Mouse (Mus musculus) forebrain, postnatal 0 days (tissue): ENCODE measurements around the gene Gal3st4. TPM values are rescaled to one million over a fixed set of nuclear protein-coding genes. Genes with fewer than 3 reads are reported as not detected.

ENCODE experiments used
- ATAC-seq: fragments of 200-750 bp; cut with Nextera tagmentation; 2 replicates; pipeline ENCODE4 v1.8.0; 2017; ENCODE audit warnings: mild to moderate bottlenecking, moderate library complexity
- DNase-seq: peaks from one replicate; pipeline ENCODE4 v3.0.0-alpha.2; 2015
- H3K27ac ChIP-seq: fragments of 300-500 bp; sonication (generic); 2 replicates; pipeline ENCODE4 v1.5.1; 2014; ENCODE audit warnings: low read depth, mild to moderate bottlenecking, antibody characterized with exemption, low read length, moderate library complexity, mixed read lengths
- H3K27me3 ChIP-seq: fragments of 300-500 bp; sonication (generic); 2 replicates; pipeline ENCODE4 v1.6.1; 2014; ENCODE audit warnings: mild to moderate bottlenecking, low read length, mixed read lengths; ENCODE audit not compliant: insufficient read depth
- H3K36me3 ChIP-seq: fragments of 300-500 bp; sonication (generic); 2 replicates; pipeline ENCODE4 v1.6.1; 2014; ENCODE audit warnings: mild to moderate bottlenecking, moderate library complexity; ENCODE audit not compliant: insufficient read depth
- H3K4me1 ChIP-seq: fragments of 300-500 bp; sonication (generic); 2 replicates; pipeline ENCODE4 v1.6.1; 2014; ENCODE audit warnings: antibody characterized with exemption; ENCODE audit not compliant: insufficient read depth
- H3K4me2 ChIP-seq: fragments of 300-500 bp; sonication (generic); 2 replicates; pipeline ENCODE4 v1.6.1; 2014; ENCODE audit warnings: low read depth, mild to moderate bottlenecking, moderate library complexity
- H3K4me3 ChIP-seq: fragments of 300-500 bp; sonication (generic); 2 replicates; pipeline ENCODE4 v1.5.1; 2014; ENCODE audit warnings: low read depth, low read length, mixed read lengths
- H3K9ac ChIP-seq: fragments of 300-500 bp; sonication (generic); 2 replicates; pipeline ENCODE4 v1.6.1; 2014; ENCODE audit warnings: mild to moderate bottlenecking
- H3K9me3 ChIP-seq: fragments of 300-500 bp; sonication (generic); 2 replicates; pipeline ENCODE4 v1.6.1; 2016; ENCODE audit warnings: low read length
- CTCF ChIP-seq: sonication (generic); IDR thresholded peaks from 2 replicates; pipeline ENCODE4 v1.5.1; 2016; ENCODE audit warnings: antibody characterized with exemption, control low read depth, low read depth
- WGBS: fragments of 180-500 bp; shearing (Covaris S2); extraction: QIAGEN DNeasy Blood & Tissue Kit; methylation state at CpG from one replicate; pipeline ENCODE4 v1.1.7; 2014; 5-methylcytosine and 5-hydroxymethylcytosine counted together
- polyA plus RNA-seq: library from polyadenylated mRNA; unstranded; fragments of >200 nt; fragmentation: Nextera tagmentation; extraction: Ambion mirVana; gene quantifications from 2 replicates; pipeline ENCODE4 v1.2.1, GENCODE M21; 2015
- total RNA-seq: library from RNA; depleted of rRNA; stranded (reverse); fragments of >200 nt; gene quantifications from 2 replicates; pipeline ENCODE4 v1.2.3, GENCODE M21; 2014

Gal3st4 gene
- total and polyA plus RNA-seq, 2 experiments from 2014 or later, result 0.57 to 1.5 TPM

DNA sequence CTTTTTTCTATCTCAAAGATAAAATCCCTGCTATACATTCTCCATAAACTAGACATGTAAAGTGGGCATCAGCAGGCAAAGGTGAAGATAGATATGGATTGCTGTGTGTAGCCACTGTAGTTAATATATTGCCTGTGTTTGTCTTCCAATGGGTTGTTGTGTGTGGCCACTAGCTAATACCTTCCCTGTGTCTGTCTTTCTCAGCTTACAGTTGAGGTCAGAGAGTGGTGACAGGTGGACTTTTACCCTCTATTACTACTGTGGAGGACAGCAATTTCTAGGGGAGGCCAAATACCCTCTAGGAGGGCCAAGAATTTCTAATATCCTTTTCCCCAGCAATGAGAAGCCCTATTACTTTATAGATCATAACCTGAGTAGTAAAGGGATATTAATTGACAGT lies 38.4 kb downstream of the Gal3st4 start:
- Histone ChIP-seq H3K4me2 (no peak overlapping the region), H3K4me3 (no peak overlapping the region), H3K4me1 (no peaks in the 10 kb centered on the region), H3K27me3 (no peaks in the 10 kb centered on the region), H3K9ac (no peak overlapping the region), H3K9me3 (no peaks in the 10 kb centered on the region), H3K36me3 (no peaks in the 10 kb centered on the region), H3K27ac (no peak overlapping the region)
- DNase-seq (no peak), ATAC-seq (no peak)
- TF ChIP-seq CTCF, result no peak

DNA sequence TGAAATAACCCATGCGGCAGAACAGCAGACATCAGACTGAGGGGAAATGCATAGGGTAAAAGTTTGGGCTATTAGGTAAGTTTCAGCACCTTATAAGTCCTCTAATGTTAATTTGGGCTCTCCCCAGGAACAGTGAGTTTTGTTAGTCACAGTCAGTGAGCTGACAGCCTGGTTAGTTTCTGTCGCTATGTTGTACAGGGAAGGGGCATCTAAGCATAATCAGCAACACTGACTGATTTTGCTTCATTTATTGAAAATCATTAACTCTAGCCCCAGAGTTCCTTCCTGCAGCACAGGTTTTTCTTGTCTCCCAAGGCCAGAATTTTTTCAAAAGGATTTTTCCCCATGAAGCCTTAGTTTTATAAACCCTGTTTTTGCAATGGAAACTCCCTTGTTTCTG lies 38.9 kb downstream of the Gal3st4 start:
- Histone ChIP-seq H3K27ac (no peak overlapping the region), H3K9me3 (no peaks in the 10 kb centered on the region), H3K4me3 (no peak overlapping the region), H3K4me2 (no peak overlapping the region), H3K27me3 (no peaks in the 10 kb centered on the region), H3K4me1 (no peaks in the 10 kb centered on the region), H3K36me3 (no peaks in the 10 kb centered on the region), H3K9ac (no peak overlapping the region)
- no peak for ATAC-seq
- no peak for TF ChIP-seq CTCF
- WGBS, result 83% methylated on average over 2 of the region's 2 CpGs
- no peak for DNase-seq

GRCm38 (mm10) chr5:138229511-138229910 lies 43.1 kb downstream of the Gal3st4 start:
- WGBS, result 98% methylated on average over 3 of the region's 3 CpGs

GRCm38 (mm10) chr5:138228026-138228425 lies 44.6 kb downstream of the Gal3st4 start:
- Histone ChIP-seq H3K27me3 (no peaks in the 10 kb centered on the region), H3K4me3 (no peak overlapping the region), H3K4me2 (no peak overlapping the region), H3K27ac (no peak overlapping the region), H3K4me1 (no peaks in the 10 kb centered on the region), H3K9me3 (no peaks in the 10 kb centered on the region), H3K36me3 (no peaks in the 10 kb centered on the region), H3K9ac (no peak overlapping the region)
- DNase-seq, result no peak
- TF ChIP-seq CTCF, result peak; percentile 44
- no peak for ATAC-seq
- 61% methylated on average over 3 of the region's 3 CpGs for WGBS

More at GRCm38 (mm10) chr5:138229511-138229910, 43.1 kb downstream of the Gal3st4 start:
- TF ChIP-seq CTCF, result no peak
- no peaks in the 10 kb centered on the region for H3K9me3 ChIP-seq
- no peaks in the 10 kb centered on the region for H3K4me1 ChIP-seq
- H3K27me3 ChIP-seq, result no peaks in the 10 kb centered on the region
- ATAC-seq, result no peak
- no peak overlapping the region for H3K4me3 ChIP-seq
- no peak for DNase-seq
- no peak overlapping the region for H3K27ac ChIP-seq
- no peaks in the 10 kb centered on the region for H3K36me3 ChIP-seq
- no peak overlapping the region for H3K4me2 ChIP-seq
- H3K9ac ChIP-seq, result no peak overlapping the region

DNA sequence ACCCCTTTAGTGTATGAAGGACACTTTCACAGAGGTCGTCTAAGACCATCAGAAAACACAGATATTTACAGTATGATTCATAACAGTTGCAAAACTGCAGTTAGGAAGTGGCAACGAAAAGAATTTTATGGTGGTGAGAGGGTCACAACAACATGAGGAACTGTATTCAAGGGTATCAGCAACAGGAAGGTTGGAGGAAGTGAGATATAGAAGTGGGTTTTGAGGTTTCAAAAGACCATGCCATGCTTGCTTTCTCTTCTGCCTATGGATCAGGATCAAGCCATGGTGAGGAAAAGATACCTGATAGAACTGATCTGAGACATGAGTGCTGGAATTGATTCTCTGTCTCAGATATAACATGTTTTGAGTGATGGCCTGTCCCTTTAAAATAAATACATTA lies 45.3 kb downstream of the Gal3st4 start:
- H3K9me3 ChIP-seq, result no peaks in the 10 kb centered on the region
- no peak overlapping the region for H3K4me2 ChIP-seq
- no peak for DNase-seq
- no peak overlapping the region for H3K9ac ChIP-seq
- H3K27ac ChIP-seq, result no peak overlapping the region
- no peaks in the 10 kb centered on the region for H3K4me1 ChIP-seq
- no peaks in the 10 kb centered on the region for H3K27me3 ChIP-seq
- WGBS, result 74% methylated on average over 2 of the region's 2 CpGs
- ATAC-seq, result no peak
- H3K36me3 ChIP-seq, result no peaks in the 10 kb centered on the region
- no peak overlapping the region for H3K4me3 ChIP-seq
- TF ChIP-seq CTCF, result no peak

GRCm38 (mm10) chr5:138226491-138226890 lies 46.1 kb downstream of the Gal3st4 start:
- 75% methylated on average over 4 of the region's 4 CpGs for WGBS
- Histone ChIP-seq H3K4me1 (no peaks in the 10 kb centered on the region), H3K36me3 (no peaks in the 10 kb centered on the region), H3K9ac (no peak overlapping the region), H3K27ac (no peak overlapping the region), H3K4me3 (no peak overlapping the region), H3K27me3 (no peaks in the 10 kb centered on the region), H3K4me2 (no peak overlapping the region), H3K9me3 (no peaks in the 10 kb centered on the region)
- ATAC-seq (no peak), DNase-seq (no peak)
- no peak for TF ChIP-seq CTCF

DNA sequence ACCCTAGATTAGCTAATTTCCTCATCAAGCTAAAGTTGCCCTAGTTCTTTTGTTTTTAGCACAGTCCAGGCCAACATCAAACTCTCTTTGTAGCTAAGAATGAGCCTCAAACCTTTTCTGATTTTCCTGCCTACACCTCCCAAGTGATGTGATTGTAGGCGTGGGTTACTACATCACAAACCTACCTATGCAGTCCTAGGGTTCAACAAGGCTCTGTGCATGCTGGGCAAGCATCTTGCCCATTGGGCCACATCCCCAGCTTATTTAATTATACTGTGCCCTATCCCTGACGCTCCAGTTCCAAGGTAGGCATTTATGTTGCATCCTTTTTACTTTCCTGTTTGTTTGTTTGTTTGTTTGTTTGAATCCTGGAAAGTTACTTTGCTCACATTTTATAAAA lies 46.9 kb downstream of the Gal3st4 start, which contains the start of gene Nxpe5:
Nxpe5 (plus strand) TSS at position 199 of the 400 bp plus-strand sequence.
- Histone ChIP-seq H3K4me2 (no peak within 1 kb of the TSS), H3K4me3 (no peak within 1 kb of the TSS), H3K36me3 (no peaks in the 10 kb centered on the region), H3K27ac (no peak within 1 kb of the TSS), H3K4me1 (no peaks in the 10 kb centered on the region), H3K9ac (no peak within 1 kb of the TSS), H3K9me3 (no peaks in the 10 kb centered on the region), H3K27me3 (no peaks in the 10 kb centered on the region)
- 50% methylated on average over 2 of the region's 2 CpGs for WGBS
- ATAC-seq (no peak), DNase-seq (no peak)
- no peak for TF ChIP-seq CTCF

DNA sequence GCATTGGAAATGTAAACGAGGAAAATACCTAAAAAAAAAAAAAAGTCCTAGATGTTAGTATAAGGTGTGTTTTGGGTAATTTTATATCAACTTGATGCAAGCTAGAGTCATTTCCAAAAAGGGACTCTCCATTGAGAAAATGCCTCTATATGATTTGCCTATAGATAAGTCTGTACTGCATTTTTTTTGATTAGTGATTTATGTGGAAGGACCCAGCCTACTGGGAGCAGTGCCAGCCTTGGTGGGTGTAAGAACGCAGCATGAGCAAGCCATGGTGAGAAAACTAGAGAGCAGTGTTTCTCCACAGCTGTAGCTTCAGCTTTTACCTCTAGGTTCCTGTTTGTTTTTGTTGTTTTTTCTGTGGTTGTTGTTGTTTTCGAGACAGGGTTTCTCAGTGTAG lies 49.4 kb downstream of the Gal3st4 start:
- WGBS, result 56% methylated on average over 3 of the region's 3 CpGs
- no peak for TF ChIP-seq CTCF
- no peak overlapping the region for H3K4me3 ChIP-seq
- H3K36me3 ChIP-seq, result no peaks in the 10 kb centered on the region
- no peak overlapping the region for H3K4me2 ChIP-seq
- DNase-seq (no peak), ATAC-seq (no peak)
- H3K9me3 ChIP-seq, result no peaks in the 10 kb centered on the region
- H3K27ac ChIP-seq, result no peak overlapping the region
- no peaks in the 10 kb centered on the region for H3K27me3 ChIP-seq
- no peaks in the 10 kb centered on the region for H3K4me1 ChIP-seq
- H3K9ac ChIP-seq, result no peak overlapping the region
